Mouse (Mus musculus) bone marrow macrophage, adult 2 months (primary cell): ENCODE results near the gene Gfod2.

Experiments used
- CTCF ChIP-seq: IDR thresholded peaks from 2 replicates; pipeline ENCODE4 v1.5.1; 2012; ENCODE audit warnings: low read depth, mild to moderate bottlenecking, low read length, moderate library complexity
- POLR2A ChIP-seq: IDR thresholded peaks from 2 replicates; pipeline ENCODE4 v1.6.1; 2012; ENCODE audit warnings: mild to moderate bottlenecking, low read depth, low read length, borderline replicate concordance

DNA sequence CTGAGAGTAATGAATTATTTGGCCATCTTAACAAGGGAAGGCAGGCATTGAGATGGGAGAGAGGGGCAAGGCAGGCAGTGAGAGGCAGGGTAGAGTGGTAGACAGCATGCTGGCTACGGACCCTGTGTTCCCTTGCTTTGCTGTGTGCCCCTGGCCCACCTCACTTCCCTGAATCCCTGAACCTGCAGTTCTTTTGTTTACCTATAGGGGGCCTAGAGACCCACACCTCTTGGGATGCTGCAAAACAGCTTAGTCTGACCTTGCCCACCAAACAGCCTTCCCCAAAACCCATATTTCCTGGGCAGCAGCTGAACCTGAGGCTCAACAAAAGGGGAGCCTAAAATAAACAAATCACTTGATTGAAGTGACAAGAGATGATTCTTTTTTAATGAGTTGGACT, 12.1 kb upstream of the Gfod2 start:
- TF ChIP-seq POLR2A (no peak), CTCF (peak; percentile 19; the same call in 1 of the 2 replicates)
